ENCODE assay signal across 11 mouse cellular contexts in genomic region chr1:184726576-184727300, GRCm38 (mm10). TPM values are rescaled to one million over a fixed set of nuclear protein-coding genes. Genes with fewer than 3 reads are reported as not detected.
DNase-seq lines count a peak whose midpoint lies in the region; ATAC-seq and TF ChIP-seq lines count a peak whose summit lies in the region.
"Had no signal": no experiment of that assay in that cellular context is flagged by ENCODE, and none has a peak within 500 bp of the region (broad histone marks: within the 10 kb centered on the region; RNA-seq: fewer than 3 reads in every experiment).

No protein-coding gene starts in this region.

- WGBS in heart, embryonic 14.5 days: 21% methylated on average over 16 of the region's 16 CpGs
- WGBS in heart, adult 2 months: 60% methylated on average over 16 of the region's 16 CpGs
- WGBS in hindbrain, embryonic 12.5 days: 4% methylated on average over 16 of the region's 16 CpGs
- 4% methylated on average over 16 of the region's 16 CpGs for WGBS in midbrain, embryonic 12.5 days

- TF ChIP-seq EP300 in heart, adult 2 months (IDR thresholded peaks at IDR 0.05; ENCODE audit: insufficient read depth, low read depth, low read length): no peak

- no peaks in the 10 kb centered on the region for H3K9me3 ChIP-seq in heart, embryonic 14.5 days (ENCODE audit: control insufficient read depth, low read length)
- H3K9me3 ChIP-seq in hindbrain, embryonic 12.5 days (replicated peaks): no peaks in the 10 kb centered on the region
- H3K9me3 ChIP-seq in midbrain, embryonic 12.5 days: no peaks in the 10 kb centered on the region
- H3K9me3 ChIP-seq: megakaryocyte, embryonic 14.5 days had no signal

- H3K4me1 ChIP-seq in heart, embryonic 14.5 days (ENCODE audit: control insufficient read depth in 2 of 2, insufficient read depth in 2 of 2, low read length in 2 of 2): peaks cover 4 to 10% of the 10 kb centered on the region in 2 experiments; a peak in 1 of 4 replicates
- H3K4me1 ChIP-seq in heart, adult 2 months (ENCODE audit: control insufficient read depth, insufficient read depth, low read length): peaks cover 5% of the 10 kb centered on the region; the same call in 1 of the 2 replicates
- H3K4me1 ChIP-seq in hindbrain, embryonic 12.5 days: peaks cover 15% of the 10 kb centered on the region
- H3K4me1 ChIP-seq in midbrain, embryonic 12.5 days: peaks cover 19% of the 10 kb centered on the region

- H3K27me3 ChIP-seq in heart, embryonic 14.5 days (ENCODE audit: control insufficient read depth, insufficient read depth, low read length): peaks cover 94% of the 10 kb centered on the region
- peaks cover 4% of the 10 kb centered on the region for H3K27me3 ChIP-seq in heart, adult 2 months (ENCODE audit: control insufficient read depth, insufficient read depth, low read length)
- peaks cover 100% of the 10 kb centered on the region for H3K27me3 ChIP-seq in hindbrain, embryonic 12.5 days
- peaks cover 100% of the 10 kb centered on the region for H3K27me3 ChIP-seq in midbrain, embryonic 12.5 days
- H3K27me3 ChIP-seq: CH12.LX had no signal

- H3K9ac ChIP-seq in heart, embryonic 14.5 days (ENCODE audit: low read length): no peak overlapping the region
- no peak overlapping the region for H3K9ac ChIP-seq in heart, adult 2 months (ENCODE audit: low read depth, low read length)
- H3K9ac ChIP-seq in hindbrain, embryonic 12.5 days: no peak overlapping the region
- H3K9ac ChIP-seq in midbrain, embryonic 12.5 days (replicated peaks): no peak overlapping the region

- H3K4me3 ChIP-seq in heart, embryonic 14.5 days (ENCODE audit: control insufficient read depth in 1 of 2, insufficient read depth in 1 of 2, low read depth in 1 of 2, low read length in 2 of 2): peak overlapping the region in 1 of 2 experiments; percentile 39; a peak in 1 of 4 replicates
- H3K4me3 ChIP-seq in heart, adult 2 months: no peak overlapping the region
- H3K4me3 ChIP-seq in hindbrain, embryonic 12.5 days: no peak overlapping the region
- peak overlapping the region; percentile 38 for H3K4me3 ChIP-seq in midbrain, embryonic 12.5 days
- H3K4me3 ChIP-seq: megakaryocyte, embryonic 14.5 days had no signal

- TF ChIP-seq CTCF in heart, adult 2 months (IDR thresholded peaks at IDR 0.05): no peak

- intact Hi-C loops in heart, adult 2 months (cut with DNase I): loop anchor here (5.0 kb wide), 1 partner anchor 49 kb away; no protein-coding TSS in a partner anchor

- H3K27ac ChIP-seq in heart, embryonic 14.5 days (replicated peaks in 1 of 2; ENCODE audit: control insufficient read depth in 1 of 2, insufficient read depth in 1 of 2, low read depth in 2 of 2, low read length in 2 of 2): no peak overlapping the region
- H3K27ac ChIP-seq in heart, adult 2 months: no peak overlapping the region
- H3K27ac ChIP-seq in hindbrain, embryonic 12.5 days: no peak overlapping the region
- H3K27ac ChIP-seq in midbrain, embryonic 12.5 days (replicated peaks): no peak overlapping the region

- no peaks in the 10 kb centered on the region for H3K79me2 ChIP-seq in heart, adult 2 months (replicated peaks; ENCODE audit: control insufficient read depth, insufficient read depth, low read length)

- no peak for DNase-seq in heart, adult 2 months
- DNase-seq in embryo, embryonic 11 days: peak; percentile 41
- no peak for DNase-seq in spleen, adult 18-20 months
- no peak for DNase-seq in gastrocnemius, adult 8-10 months (ENCODE audit: low spot score in 2 of 2)
- DNase-seq in layer of hippocampus, adult 8-10 months (ENCODE audit: low spot score in 2 of 2): no peak
- DNase-seq: cerebellum, adult 9-10 months had no signal

- peak overlapping the region; percentile 95 for H3K4me2 ChIP-seq in heart, embryonic 14.5 days (ENCODE audit: low read length)
- peak overlapping the region; percentile 58 for H3K4me2 ChIP-seq in hindbrain, embryonic 12.5 days (replicated peaks)
- peak overlapping the region; percentile 57; the same call in 1 of the 2 replicates for H3K4me2 ChIP-seq in midbrain, embryonic 12.5 days (replicated peaks)

- no peak for TF ChIP-seq POLR2A in heart, adult 2 months (IDR thresholded peaks at IDR 0.05; ENCODE audit: insufficient read depth, low read depth, low read length)

- no peak for ATAC-seq in heart, embryonic 14.5 days (ENCODE audit: insufficient number of reproducible peaks, insufficient read depth, low FRiP score, low read depth)
- ATAC-seq in hindbrain, embryonic 12.5 days (ENCODE audit: low FRiP score): no peak
- ATAC-seq in midbrain, embryonic 12.5 days (ENCODE audit: low FRiP score, low read depth): no peak

- no peaks in the 10 kb centered on the region for H3K36me3 ChIP-seq in heart, embryonic 14.5 days (ENCODE audit: control insufficient read depth, insufficient read depth, low read length)
- peaks cover 11% of the 10 kb centered on the region for H3K36me3 ChIP-seq in heart, adult 2 months (ENCODE audit: control insufficient read depth, insufficient read depth, low read length)
- H3K36me3 ChIP-seq in hindbrain, embryonic 12.5 days: no peaks in the 10 kb centered on the region
- H3K36me3 ChIP-seq in midbrain, embryonic 12.5 days: no peaks in the 10 kb centered on the region

RNA-seq across cellular contexts. Expression of gene Hlx, which starts 5.7 kb away (rescaled TPM):
- 7.1 and 7.7 TPM in 2 replicates for polyA plus RNA-seq in heart, embryonic 14.5 days (2014; fragmentation: Nextera tagmentation; extraction: Ambion mirVana)
- total RNA-seq in heart, adult 2 months (2021): 10 to 100 TPM in 1 of 2 experiments, 1 to 10 TPM in 1; 7.6 to 10.8 TPM
- polyA plus RNA-seq in heart, adult 2 months (2012; rRNA removed): 8.8 and 11.4 TPM in 2 replicates
- 5.6 and 9.1 TPM in 2 replicates for polyA plus RNA-seq in hindbrain, embryonic 12.5 days (2016; fragmentation: Nextera tagmentation; extraction: Ambion mirVana)
- 3.5 and 5.1 TPM in 2 replicates for polyA plus RNA-seq in midbrain, embryonic 12.5 days (2016; fragmentation: Nextera tagmentation; extraction: Ambion mirVana)
- 10 to 100 TPM in 2 of 4 experiments, 1 to 10 TPM in 2; 5.9 to 12.1 (median 10.1) TPM for total RNA-seq in gastrocnemius, adult 8-10 months (2022)
- total RNA-seq in layer of hippocampus, adult 8-10 months (2022): 1 to 10 TPM in 2 of 4 experiments, under 1 TPM in 2; 0.76 to 4.5 (median 1.9) TPM
